Mouse (Mus musculus) liver, adult 2 months (tissue): ENCODE measurements around the gene Rhox4f. TPM values are rescaled to one million over a fixed set of nuclear protein-coding genes. Genes with fewer than 3 reads are reported as not detected.

Experiments
- polyA plus RNA-seq: library from polyadenylated mRNA; depleted of rRNA; stranded (reverse); fragments of >200 nt; gene quantifications from 2 replicates; pipeline ENCODE4 v1.2.3, GENCODE M21; 2012; rRNA removed
- total RNA-seq: library from RNA; depleted of rRNA; stranded (reverse); fragments of >200 nt; gene quantifications from 2 replicates; pipeline ENCODE4 v1.2.3, GENCODE M21; 2014; rRNA removed

Gene Rhox4f
- total and polyA plus RNA-seq, 2 experiments = not detected

Other genes starting within 250 kb of the Rhox4f start
- not detected in 2 replicates for gene Rhox3a2, start 227.7 kb downstream of the Rhox4f start, total RNA-seq
- gene Rhox3a2, start 227.7 kb downstream of the Rhox4f start, polyA plus RNA-seq = not detected in 2 replicates
- gene Rhox4a2, start 216.9 kb downstream of the Rhox4f start, total RNA-seq = not detected in 2 replicates
- gene Rhox4a2, start 216.9 kb downstream of the Rhox4f start, polyA plus RNA-seq = not detected in 2 replicates
- not detected in 2 replicates for gene Rhox2b, start 195.6 kb downstream of the Rhox4f start, total RNA-seq
- not detected in 2 replicates for gene Rhox2b, start 195.6 kb downstream of the Rhox4f start, polyA plus RNA-seq
- not detected in 2 replicates for gene Rhox4b, start 175.2 kb downstream of the Rhox4f start, total RNA-seq
- not detected in 2 replicates for gene Rhox4b, start 175.2 kb downstream of the Rhox4f start, polyA plus RNA-seq
- not detected in 2 replicates for gene Rhox2c, start 154.0 kb downstream of the Rhox4f start, total RNA-seq
- gene Rhox2c, start 154.0 kb downstream of the Rhox4f start, polyA plus RNA-seq = not detected in 2 replicates
- gene Rhox3c, start 149.1 kb downstream of the Rhox4f start, total RNA-seq = not detected in 2 replicates
- gene Rhox3c, start 149.1 kb downstream of the Rhox4f start, polyA plus RNA-seq = not detected in 2 replicates
- not detected in 2 replicates for gene Rhox4c, start 127.4 kb downstream of the Rhox4f start, total RNA-seq
- gene Rhox4c, start 127.4 kb downstream of the Rhox4f start, polyA plus RNA-seq = not detected in 2 replicates
- gene Rhox2d, start 114.3 kb downstream of the Rhox4f start, total RNA-seq = not detected in 2 replicates
- not detected in 2 replicates for gene Rhox2d, start 114.3 kb downstream of the Rhox4f start, polyA plus RNA-seq
- not detected in 2 replicates for gene Rhox4d, start 93.3 kb downstream of the Rhox4f start, total RNA-seq
- not detected in 2 replicates for gene Rhox4d, start 93.3 kb downstream of the Rhox4f start, polyA plus RNA-seq
- gene Rhox2e, start 77.3 kb downstream of the Rhox4f start, total RNA-seq = not detected in 2 replicates
- gene Rhox2e, start 77.3 kb downstream of the Rhox4f start, polyA plus RNA-seq = not detected in 2 replicates
- gene Rhox3e, start 65.7 kb downstream of the Rhox4f start, total RNA-seq = not detected in 2 replicates
- not detected in 2 replicates for gene Rhox3e, start 65.7 kb downstream of the Rhox4f start, polyA plus RNA-seq
- gene Rhox4e, start 50.3 kb downstream of the Rhox4f start, total RNA-seq = not detected in 2 replicates
- not detected in 2 replicates for gene Rhox4e, start 50.3 kb downstream of the Rhox4f start, polyA plus RNA-seq
- not detected in 2 replicates for gene Rhox2f, start 36.3 kb downstream of the Rhox4f start, total RNA-seq
- not detected in 2 replicates for gene Rhox2f, start 36.3 kb downstream of the Rhox4f start, polyA plus RNA-seq
- gene Rhox3f, start 26.7 kb downstream of the Rhox4f start, total RNA-seq = not detected in 2 replicates
- gene Rhox3f, start 26.7 kb downstream of the Rhox4f start, polyA plus RNA-seq = not detected in 2 replicates
- gene Rhox3g, start 20.9 kb upstream of the Rhox4f start, total RNA-seq = not detected in 2 replicates
- gene Rhox3g, start 20.9 kb upstream of the Rhox4f start, polyA plus RNA-seq = not detected in 2 replicates
- not detected in 2 replicates for gene Rhox2g, start 35.8 kb upstream of the Rhox4f start, total RNA-seq
- not detected in 2 replicates for gene Rhox2g, start 35.8 kb upstream of the Rhox4f start, polyA plus RNA-seq
- gene Rhox4g, start 43.6 kb upstream of the Rhox4f start, total RNA-seq = not detected in 2 replicates
- not detected in 2 replicates for gene Rhox4g, start 43.6 kb upstream of the Rhox4f start, polyA plus RNA-seq
- not detected in 2 replicates for gene Rhox3h, start 61.1 kb upstream of the Rhox4f start, total RNA-seq
- not detected in 2 replicates for gene Rhox3h, start 61.1 kb upstream of the Rhox4f start, polyA plus RNA-seq
- not detected in 2 replicates for gene Rhox2h, start 65.6 kb upstream of the Rhox4f start, total RNA-seq
- gene Rhox2h, start 65.6 kb upstream of the Rhox4f start, polyA plus RNA-seq = not detected in 2 replicates
- gene Rhox5, start 197.1 kb upstream of the Rhox4f start, total RNA-seq = 0.54 TPM in 1 of 2 replicates, not detected in the other
- gene Rhox5, start 197.1 kb upstream of the Rhox4f start, polyA plus RNA-seq = not detected in 2 replicates
- gene Rhox6, start 219.2 kb upstream of the Rhox4f start, total RNA-seq = not detected in 2 replicates
- not detected in 2 replicates for gene Rhox6, start 219.2 kb upstream of the Rhox4f start, polyA plus RNA-seq
- not detected in 2 replicates for gene Rhox7a, start 224.0 kb upstream of the Rhox4f start, total RNA-seq
- gene Rhox7a, start 224.0 kb upstream of the Rhox4f start, polyA plus RNA-seq = not detected in 2 replicates